Mouse (Mus musculus) liver, embryonic 16.5 days (tissue): ENCODE data around the gene Jmy. TPM values are rescaled to one million over a fixed set of nuclear protein-coding genes. Genes with fewer than 3 reads are reported as not detected.

Source experiments
- ATAC-seq: fragments of 200-750 bp; cut with Nextera tagmentation; 2 replicates; pipeline ENCODE4 v1.8.0; 2017; ENCODE audit warnings: low read depth, mild to moderate bottlenecking, moderate number of reproducible peaks, moderate library complexity
- H3K27ac ChIP-seq: fragments of 300-500 bp; sonication (generic); 2 replicates; pipeline ENCODE4 v1.5.1; 2014; ENCODE audit warnings: mild to moderate bottlenecking, low read length
- H3K27me3 ChIP-seq: fragments of 300-500 bp; sonication (generic); 2 replicates; pipeline ENCODE4 v1.6.1; 2014; ENCODE audit warnings: low read depth, low read length, mixed read lengths; ENCODE audit not compliant: control insufficient read depth, insufficient read depth
- H3K36me3 ChIP-seq: fragments of 300-500 bp; sonication (generic); 2 replicates; pipeline ENCODE4 v1.6.1; 2014; ENCODE audit warnings: mild to moderate bottlenecking; ENCODE audit not compliant: control insufficient read depth, insufficient read depth
- H3K4me1 ChIP-seq: fragments of 300-500 bp; sonication (generic); 2 replicates; pipeline ENCODE4 v1.6.1; 2014; ENCODE audit warnings: low read depth, low read length, mixed read lengths; ENCODE audit not compliant: control insufficient read depth
- H3K4me2 ChIP-seq: fragments of 300-500 bp; sonication (generic); 2 replicates; pipeline ENCODE4 v1.6.1; 2014; ENCODE audit warnings: low read depth, low read length, mixed read lengths
- H3K4me3 ChIP-seq: fragments of 300-500 bp; sonication (generic); 2 replicates; pipeline ENCODE4 v1.5.1; 2014; ENCODE audit warnings: low read depth, mild to moderate bottlenecking, low read length
- H3K9ac ChIP-seq: fragments of 300-500 bp; sonication (generic); 2 replicates; pipeline ENCODE4 v1.6.1; 2014; ENCODE audit warnings: low read depth, low read length
- H3K9me3 ChIP-seq: fragments of 300-500 bp; sonication (generic); replicated peaks from 2 replicates; pipeline ENCODE4 v1.6.1; 2016; ENCODE audit warnings: low read length; ENCODE audit not compliant: control insufficient read depth
- WGBS: fragments of 180-500 bp; shearing (Covaris S2); extraction: QIAGEN DNeasy Blood & Tissue Kit; methylation state at CpG from one replicate; pipeline ENCODE4 v1.1.7; 2014; ENCODE audit not compliant: insufficient replicate concordance; 5-methylcytosine and 5-hydroxymethylcytosine counted together
- polyA plus RNA-seq: library from polyadenylated mRNA; unstranded; fragments of >200 nt; fragmentation: Nextera tagmentation; extraction: Ambion mirVana; gene quantifications from 2 replicates; pipeline ENCODE4 v1.2.1, GENCODE M21; 2015

Gene Jmy
- polyA plus RNA-seq, 1 experiment from 2014 or later, result 1.3 TPM

GRCm38 (mm10) chr13:93484276-93484675 is 15.3 kb downstream of the Jmy start:
- Histone ChIP-seq H3K36me3 (peaks cover 8% of the 10 kb centered on the region; the same call in 1 of the 2 replicates), H3K4me3 (no peak overlapping the region), H3K4me2 (no peak overlapping the region), H3K27ac (no peak overlapping the region), H3K9ac (no peak overlapping the region), H3K4me1 (peaks cover 11% of the 10 kb centered on the region), H3K27me3 (no peaks in the 10 kb centered on the region), H3K9me3 (no peaks in the 10 kb centered on the region; the same call in 1 of the 2 replicates)
- WGBS, result 85% methylated on average over 3 of the region's 3 CpGs
- ATAC-seq, result no peak

- no peaks in the 10 kb centered on the region for H3K4me1 ChIP-seq
- H3K4me2 ChIP-seq, result no peak overlapping the region
- H3K27ac ChIP-seq, result no peak overlapping the region
- H3K36me3 ChIP-seq, result peaks cover 8% of the 10 kb centered on the region; the same call in 1 of the 2 replicates
- no peaks in the 10 kb centered on the region for H3K27me3 ChIP-seq
- WGBS, result 72% methylated on average over 3 of the region's 3 CpGs
- no peak for ATAC-seq
- H3K9me3 ChIP-seq, result no peaks in the 10 kb centered on the region; the same call in 1 of the 2 replicates
- H3K9ac ChIP-seq, result no peak overlapping the region
- no peak overlapping the region for H3K4me3 ChIP-seq
Measured at GRCm38 (mm10) chr13:93481110-93481509, 18.5 kb downstream of the Jmy start.

- no peaks in the 10 kb centered on the region for H3K27me3 ChIP-seq
Measured at GRCm38 (mm10) chr13:93478344-93478743, 21.3 kb downstream of the Jmy start.

GRCm38 (mm10) chr13:93468355-93468754 is 31.3 kb downstream of the Jmy start:
- no peak for ATAC-seq
- H3K36me3 ChIP-seq, result peaks cover 5% of the 10 kb centered on the region
- H3K9me3 ChIP-seq, result no peaks in the 10 kb centered on the region
- no peaks in the 10 kb centered on the region for H3K27me3 ChIP-seq
- H3K4me1 ChIP-seq, result no peaks in the 10 kb centered on the region
- H3K4me3 ChIP-seq, result no peak overlapping the region
- H3K27ac ChIP-seq, result no peak overlapping the region
- WGBS, result 87% methylated on average over 3 of the region's 3 CpGs
- H3K9ac ChIP-seq, result no peak overlapping the region
- H3K4me2 ChIP-seq, result no peak overlapping the region

More at GRCm38 (mm10) chr13:93478344-93478743, 21.3 kb downstream of the Jmy start:
- Histone ChIP-seq H3K4me1 (no peaks in the 10 kb centered on the region), H3K9ac (no peak overlapping the region), H3K4me2 (no peak overlapping the region), H3K4me3 (no peak overlapping the region), H3K9me3 (no peaks in the 10 kb centered on the region; the same call in 1 of the 2 replicates), H3K36me3 (peaks cover 8% of the 10 kb centered on the region; the same call in 1 of the 2 replicates), H3K27ac (no peak overlapping the region)
- 40% methylated on average over 3 of the region's 3 CpGs for WGBS
- ATAC-seq, result no peak

GRCm38 (mm10) chr13:93459566-93459965 is 40.0 kb downstream of the Jmy start:
- H3K27me3 ChIP-seq, result no peaks in the 10 kb centered on the region
- 90% methylated on average over 7 of the region's 7 CpGs for WGBS
- no peak overlapping the region for H3K9ac ChIP-seq
- no peaks in the 10 kb centered on the region for H3K4me1 ChIP-seq
- no peaks in the 10 kb centered on the region for H3K9me3 ChIP-seq
- H3K4me3 ChIP-seq, result no peak overlapping the region
- no peak for ATAC-seq
- H3K27ac ChIP-seq, result no peak overlapping the region
- H3K36me3 ChIP-seq, result peaks cover 14% of the 10 kb centered on the region
- H3K4me2 ChIP-seq, result no peak overlapping the region

GRCm38 (mm10) chr13:93458616-93459015 is 41.0 kb downstream of the Jmy start:
- no peak overlapping the region for H3K9ac ChIP-seq
- H3K9me3 ChIP-seq, result no peaks in the 10 kb centered on the region
- no peak overlapping the region for H3K4me3 ChIP-seq
- no peak for ATAC-seq
- peaks cover 11% of the 10 kb centered on the region; the same call in 1 of the 2 replicates for H3K36me3 ChIP-seq
- H3K27ac ChIP-seq, result no peak overlapping the region
- no peaks in the 10 kb centered on the region for H3K4me1 ChIP-seq
- no peaks in the 10 kb centered on the region for H3K27me3 ChIP-seq
- no peak overlapping the region for H3K4me2 ChIP-seq
- WGBS, result 79% methylated on average over 4 of the region's 4 CpGs

GRCm38 (mm10) chr13:93453275-93453674 is 46.3 kb downstream of the Jmy start:
- ATAC-seq, result no peak
- no peaks in the 10 kb centered on the region for H3K9me3 ChIP-seq
- 91% methylated on average over 6 of the region's 6 CpGs for WGBS
- no peaks in the 10 kb centered on the region for H3K4me1 ChIP-seq
- H3K27me3 ChIP-seq, result no peaks in the 10 kb centered on the region
- no peak overlapping the region for H3K9ac ChIP-seq
- peaks cover 17% of the 10 kb centered on the region for H3K36me3 ChIP-seq
- H3K27ac ChIP-seq, result no peak overlapping the region
- no peak overlapping the region for H3K4me3 ChIP-seq
- H3K4me2 ChIP-seq, result no peak overlapping the region

- Histone ChIP-seq H3K4me3 (no peak overlapping the region), H3K9ac (no peak overlapping the region), H3K27ac (no peak overlapping the region), H3K36me3 (peaks cover 13% of the 10 kb centered on the region), H3K27me3 (no peaks in the 10 kb centered on the region), H3K4me1 (no peaks in the 10 kb centered on the region; the same call in 1 of the 2 replicates), H3K9me3 (no peaks in the 10 kb centered on the region), H3K4me2 (no peak overlapping the region)
- 85% methylated on average over 3 of the region's 3 CpGs for WGBS
- peak; percentile 30; the same call in 1 of the 2 replicates for ATAC-seq
Measured at GRCm38 (mm10) chr13:93440167-93440566, 59.4 kb downstream of the Jmy start.

GRCm38 (mm10) chr13:93429205-93429604 is 70.4 kb downstream of the Jmy start:
- no peak overlapping the region for H3K4me3 ChIP-seq
- H3K4me2 ChIP-seq, result 0 out of 2 replicates have a peak overlapping the region, but pooled peaks have one; percentile 57
- H3K9ac ChIP-seq, result 0 out of 2 replicates have a peak overlapping the region, but pooled peaks have one; percentile 54
- 97% methylated on average over 1 of the region's 1 CpGs for WGBS
- no peak for ATAC-seq
- H3K27ac ChIP-seq, result peak overlapping the region; percentile 96
- H3K9me3 ChIP-seq, result no peaks in the 10 kb centered on the region
- no peaks in the 10 kb centered on the region for H3K27me3 ChIP-seq
- H3K4me1 ChIP-seq, result peaks cover 31% of the 10 kb centered on the region
- H3K36me3 ChIP-seq, result peaks cover 6% of the 10 kb centered on the region
